Mouse (Mus musculus) spleen, postnatal 4 days (tissue): ENCODE measurements around the gene Tmem246.

Experiments
- DNase-seq, 2 experiments: peaks; one replicate each; pipeline ENCODE4 v3.0.0; 2022; ENCODE audit warnings: low spot score in 2 of 2

Gene Tmem246

GRCm38 (mm10) chr4:49581256-49581655 is 16.4 kb downstream of the Tmem246 start:
- no peak for DNase-seq

GRCm38 (mm10) chr4:49572194-49572593 is 25.5 kb downstream of the Tmem246 start:
- DNase-seq = no peak

DNA sequence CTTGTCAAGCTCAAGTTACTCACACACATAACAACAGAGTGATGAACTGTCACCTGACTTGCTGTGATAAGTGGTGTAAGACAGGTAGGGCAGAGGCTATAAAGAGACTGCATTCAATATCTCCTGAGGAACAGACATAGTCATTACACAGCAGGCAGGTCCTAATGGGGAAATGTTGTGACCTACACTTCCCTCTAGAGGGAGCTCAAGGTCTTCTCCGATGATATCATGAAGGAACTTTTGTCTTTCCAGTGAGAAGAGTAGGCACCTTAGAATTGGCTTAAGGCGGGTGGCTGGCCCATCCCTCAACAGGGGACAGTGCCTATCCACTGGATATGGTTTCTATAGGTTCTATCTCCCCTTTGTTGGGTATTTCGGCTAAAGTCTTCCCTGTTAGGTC is 30.1 kb downstream of the Tmem246 start:
- DNase-seq = peak; percentile 59 to 67

- DNase-seq = no peak
Measured at GRCm38 (mm10) chr4:49559915-49560772, 37.5 kb downstream of the Tmem246 start.

GRCm38 (mm10) chr4:49558181-49558580 is 39.5 kb downstream of the Tmem246 start:
- DNase-seq = no peak

DNA sequence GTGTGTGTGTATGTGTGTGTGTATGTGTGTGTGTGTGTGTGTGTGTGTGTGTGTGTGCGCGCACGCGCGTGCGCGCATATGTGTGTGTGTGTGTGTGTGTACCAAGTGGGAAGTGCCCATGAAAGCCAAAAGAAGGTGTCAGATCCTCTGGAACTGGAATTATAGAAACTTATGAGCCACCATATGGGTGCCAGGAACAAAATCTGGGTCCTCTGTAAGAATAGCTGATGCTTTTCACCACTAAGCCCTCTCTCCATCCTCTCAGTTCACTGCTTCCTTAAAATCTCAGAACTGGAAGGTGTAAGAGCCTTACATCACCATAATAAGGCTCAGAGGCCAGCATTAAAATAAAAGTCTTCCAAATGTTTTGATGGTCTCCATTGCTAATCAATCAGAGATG is 40.3 kb downstream of the Tmem246 start:
- no peak for DNase-seq

DNA sequence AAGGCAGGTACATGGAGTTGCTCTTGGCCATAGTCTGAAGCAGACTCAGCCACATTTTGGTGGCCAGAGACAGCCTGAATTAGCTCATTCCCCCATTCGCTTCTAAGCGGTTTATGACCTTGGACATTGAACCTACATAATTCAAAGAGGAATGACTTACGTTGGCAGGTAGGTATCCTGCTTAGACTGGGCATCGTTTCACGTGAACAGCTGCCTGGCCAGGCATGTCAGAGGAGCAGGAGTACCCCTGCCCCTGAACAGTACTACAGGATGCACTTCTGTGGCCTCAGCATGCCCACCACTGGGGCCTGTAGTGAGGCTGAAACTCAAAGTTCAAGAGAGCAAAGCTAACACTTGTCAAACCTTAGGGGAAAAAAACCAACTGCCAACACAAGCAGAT is 44.3 kb downstream of the Tmem246 start:
- DNase-seq = no peak

DNA sequence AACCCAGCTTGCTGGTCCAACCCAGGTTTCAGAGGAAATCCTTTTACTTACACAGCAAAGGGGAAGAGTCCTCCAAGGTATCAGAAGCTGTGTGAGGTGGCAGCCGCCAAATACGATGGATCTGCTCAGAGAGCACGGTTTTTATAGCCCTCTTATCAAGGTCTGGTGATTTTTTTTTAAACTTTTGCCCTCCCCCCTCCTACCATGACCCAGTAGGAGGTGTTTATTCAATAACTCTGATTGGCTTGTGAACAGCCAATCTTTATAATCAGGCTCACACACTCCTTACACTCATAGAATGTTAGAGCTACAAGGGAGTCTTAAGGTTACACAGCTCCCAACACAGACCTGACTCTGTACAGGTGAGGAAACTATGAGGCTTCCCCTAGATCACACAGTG is 48.3 kb downstream of the Tmem246 start, which contains the start of gene Aldob:
TSS of gene Aldob (minus strand) at position 164 of the 400 bp plus-strand sequence.
- no peak for DNase-seq

DNA sequence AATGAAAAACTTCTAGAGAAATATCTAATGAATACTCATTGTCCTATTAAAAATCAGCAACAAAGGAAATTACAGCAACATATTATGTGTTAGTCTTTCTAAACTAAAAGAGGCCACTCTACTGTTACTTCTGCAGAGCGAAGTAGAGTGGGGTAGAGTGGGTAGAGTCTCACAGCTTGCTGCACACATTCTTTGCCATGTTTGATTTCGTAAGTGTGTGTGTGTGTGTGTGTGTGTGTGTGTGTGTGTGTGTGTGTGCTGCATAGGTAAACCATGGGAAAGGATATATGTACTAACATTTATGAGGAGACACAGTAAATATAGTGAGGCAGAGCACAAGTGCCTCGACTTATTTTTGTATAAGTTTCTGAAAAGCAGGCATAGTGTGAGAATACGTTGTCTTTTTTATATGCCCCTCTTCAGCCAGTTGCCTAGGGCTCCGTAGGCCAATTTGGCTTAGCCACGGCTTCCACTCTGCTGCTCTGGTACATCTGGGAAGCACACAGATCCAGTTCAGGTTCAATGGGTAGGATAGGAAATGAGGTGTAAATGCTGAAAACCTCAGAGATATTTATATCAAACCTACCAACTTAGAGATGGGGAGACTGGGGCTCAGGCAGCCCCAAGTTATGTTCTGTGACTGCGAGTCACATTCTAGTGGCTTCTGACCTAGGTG is 50.0 kb downstream of the Tmem246 start:
- no peak for DNase-seq

- DNase-seq = no peak
Measured at GRCm38 (mm10) chr4:49546873-49547543, 50.7 kb downstream of the Tmem246 start.

DNA sequence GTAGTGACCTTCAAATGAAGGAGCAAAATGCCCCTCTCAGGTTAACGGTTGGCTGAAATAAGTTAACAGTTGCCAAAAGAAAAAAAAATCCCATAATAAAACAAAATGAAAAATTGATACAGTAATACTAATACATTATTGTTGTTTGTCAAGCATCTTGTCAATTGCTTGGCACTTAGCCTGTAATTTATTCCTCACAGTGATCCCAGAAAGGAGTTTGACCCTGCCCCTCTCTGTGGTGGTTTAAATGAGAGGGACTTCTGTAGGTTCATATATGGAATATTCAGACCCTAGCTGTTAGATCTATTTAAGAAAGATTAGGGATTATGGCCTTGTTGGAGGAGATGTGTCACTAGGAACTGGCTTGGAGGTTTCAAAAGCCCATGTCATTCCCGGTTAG is 51.6 kb downstream of the Tmem246 start:
- no peak for DNase-seq

DNA sequence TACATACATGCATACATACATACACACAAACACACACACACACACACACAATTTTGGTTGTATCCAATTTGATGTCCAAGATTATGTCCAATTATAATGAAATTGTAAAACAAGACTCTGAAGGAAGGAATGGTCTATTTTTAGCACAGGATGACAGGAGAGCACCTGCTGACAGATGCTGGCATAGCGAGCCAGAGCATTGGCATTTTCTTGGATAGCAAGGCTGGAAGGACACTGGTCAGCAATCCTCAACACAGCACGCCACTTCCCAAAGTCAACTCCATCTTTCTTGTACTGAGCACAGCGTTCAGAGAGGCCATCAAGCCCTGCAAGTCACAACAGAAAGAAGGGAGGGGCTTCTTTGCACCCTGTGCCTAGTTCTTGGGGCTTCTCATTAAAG is 56.7 kb downstream of the Tmem246 start:
- no peak for DNase-seq

- no peak for DNase-seq
Measured at GRCm38 (mm10) chr4:49539665-49540064, 58.0 kb downstream of the Tmem246 start.

DNA sequence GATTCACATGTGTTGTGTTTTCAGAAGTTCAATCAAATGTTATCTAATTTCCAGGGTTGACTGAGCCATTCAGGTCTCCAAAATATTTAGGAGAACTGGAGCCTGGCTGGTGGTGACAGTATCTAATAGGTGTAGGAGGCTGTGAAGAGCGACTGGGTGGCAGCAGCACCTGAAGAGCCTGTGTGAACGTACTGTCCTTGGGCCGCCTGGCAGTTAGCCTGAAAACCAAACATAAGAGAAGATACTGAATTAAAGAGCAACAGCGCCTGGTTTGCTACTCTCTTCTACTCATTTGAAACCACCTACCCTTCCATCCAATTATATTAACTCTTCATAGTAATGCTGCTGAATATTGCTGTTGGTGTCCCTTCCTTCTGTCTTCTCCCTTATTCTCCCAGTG is 61.0 kb downstream of the Tmem246 start:
- DNase-seq = no peak

DNA sequence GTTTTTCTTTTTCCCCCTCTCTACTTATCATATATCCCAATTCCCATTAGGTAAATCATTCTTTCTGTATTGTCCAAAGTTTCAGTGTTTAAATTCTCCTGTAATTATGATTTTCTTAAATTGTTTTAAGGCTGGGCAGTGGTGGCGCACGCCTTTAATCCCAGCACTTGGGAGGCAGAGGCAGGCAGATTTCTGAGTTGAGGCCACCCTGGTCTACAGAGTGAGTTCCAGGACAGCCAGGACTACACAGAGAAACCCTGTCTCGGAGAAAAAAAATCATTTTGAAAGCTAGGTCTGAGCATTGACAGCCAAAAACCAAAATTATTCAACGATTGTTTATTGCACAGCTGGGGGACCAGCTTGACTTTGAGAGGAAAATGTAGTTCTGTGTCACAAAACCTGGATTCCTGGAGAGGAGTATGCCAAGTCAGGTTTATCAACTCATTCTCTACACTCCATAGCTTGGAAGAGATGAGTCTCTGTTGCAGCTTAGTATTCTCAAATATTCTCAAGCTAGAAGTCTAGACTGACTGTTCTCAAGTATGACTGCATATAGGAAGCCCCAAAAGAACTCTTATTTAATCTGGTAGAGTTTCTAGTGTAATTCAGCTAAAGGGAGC is 61.9 kb downstream of the Tmem246 start:
- DNase-seq = no peak

GRCm38 (mm10) chr4:49535036-49535435 is 62.6 kb downstream of the Tmem246 start:
- no peak for DNase-seq
